Mouse (Mus musculus) MEL (cell line): ENCODE measurements around the gene Gpr161.

Experiments
- CHD2 ChIP-seq: IDR thresholded peaks from 2 replicates; pipeline ENCODE4 v1.6.1; 2011; ENCODE audit warnings: low read length, improper control_type of control experiment
- CTCF ChIP-seq, 3 experiments: IDR thresholded peaks in 2 of 3; conservative IDR thresholded peaks in 1 of 3; 2 replicates each; pipeline ENCODE4 v1.5.1; 2011 to 2012; ENCODE audit warnings: low read length in 3 of 3, low read depth in 2 of 3, mild to moderate bottlenecking in 2 of 3, improper control_type of control experiment in 1 of 3, inconsistent platforms in 1 of 3, mixed read lengths in 1 of 3, moderate library complexity in 1 of 3; ENCODE audit not compliant: control insufficient read depth in 1 of 3, insufficient read depth in 1 of 3, poor library complexity in 1 of 3, severe bottlenecking in 1 of 3
- SIN3A ChIP-seq: IDR thresholded peaks from 2 replicates; pipeline ENCODE4 v1.6.1; 2012; ENCODE audit warnings: low read length, improper control_type of control experiment, inconsistent platforms

GRCm38 (mm10) chr1:165295489-165295888, at the start of gene Gpr161:
- TF ChIP-seq CHD2, result no peak
- TF ChIP-seq CTCF (IDR thresholded peaks at IDR 0.05 in 2 of 3, conservative IDR thresholded peaks at IDR 0.05 in 1 of 3; ENCODE audit: control insufficient read depth in 1 of 3, insufficient read depth in 1 of 3, low read depth in 2 of 3, low read length in 3 of 3, poor library complexity in 1 of 3, severe bottlenecking in 1 of 3), result no peak
- TF ChIP-seq SIN3A, result no peak
